Mouse (Mus musculus) common myeloid progenitor, adult 5-6 weeks (primary cell): ENCODE data around the gene Gm28053. TPM values are rescaled to one million over a fixed set of nuclear protein-coding genes. Genes with fewer than 3 reads are reported as not detected.

Experiments used
- ATAC-seq: replicated peaks from 2 replicates; pipeline ENCODE4 v1.8.0; 2016; ENCODE audit warnings: low read depth, mild to moderate bottlenecking, moderate TSS enrichment, inconsistent platforms; ENCODE audit not compliant: poor library complexity, severe bottlenecking
- total RNA-seq: library from RNA; stranded (forward); fragments of 200-1000, 187-1606 nt; gene quantifications from 2 replicates; pipeline ENCODE4 v1.2.3, GENCODE M21; 2017

Gm28053 gene
- total RNA-seq, 1 experiment from 2014 or later = 35.9 TPM

DNA sequence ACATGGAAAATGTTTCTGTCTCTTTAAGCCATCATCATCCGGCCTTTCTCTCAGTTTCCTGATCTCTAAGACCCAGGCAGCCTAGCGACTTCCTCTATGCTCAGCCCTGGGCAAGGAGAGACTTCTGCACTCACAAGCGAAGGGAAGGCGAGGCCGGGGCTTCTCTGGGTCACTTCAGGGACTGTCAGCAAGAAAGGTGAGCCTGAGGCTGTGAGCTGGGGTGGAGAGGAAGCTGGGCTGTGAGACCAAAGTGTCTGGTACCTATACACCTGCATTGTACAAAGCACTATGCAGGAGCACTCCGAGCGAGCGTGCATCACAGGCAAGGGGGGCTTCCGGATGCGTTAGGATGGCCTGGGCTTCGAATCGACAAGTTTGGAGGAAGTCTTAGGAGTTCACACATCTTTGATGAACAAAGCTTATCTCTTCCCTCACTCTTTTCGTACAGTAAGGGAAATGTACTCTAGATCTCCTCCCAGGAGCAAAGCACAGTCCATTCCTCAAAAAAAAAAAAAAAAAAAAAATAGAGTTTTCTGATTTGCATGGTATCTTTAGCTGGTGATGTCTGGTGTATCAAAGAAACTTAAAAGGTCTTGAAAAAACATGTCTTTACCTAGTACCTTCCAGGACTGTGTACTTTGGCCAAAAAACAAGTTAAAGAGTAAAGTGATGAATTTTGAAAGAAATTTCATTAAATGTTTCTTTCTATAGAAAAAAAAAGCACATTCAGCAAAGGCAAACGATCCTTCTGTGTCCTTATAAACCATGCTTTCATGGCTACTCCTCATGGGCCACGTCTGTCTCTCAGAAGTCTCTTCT, 20.8 kb downstream of the Gm28053 start, which contains the start of gene Gimap1:
TSS of gene Gimap1 (plus strand) at position 94 of the 819 bp plus-strand sequence.
- peak; percentile 81 for ATAC-seq

- no peak for ATAC-seq
Observed at GRCm38 (mm10) chr6:48739780-48740055, 21.3 kb downstream of the Gm28053 start.

GRCm38 (mm10) chr6:48740501-48741169, 22.2 kb downstream of the Gm28053 start:
- ATAC-seq = no peak

DNA sequence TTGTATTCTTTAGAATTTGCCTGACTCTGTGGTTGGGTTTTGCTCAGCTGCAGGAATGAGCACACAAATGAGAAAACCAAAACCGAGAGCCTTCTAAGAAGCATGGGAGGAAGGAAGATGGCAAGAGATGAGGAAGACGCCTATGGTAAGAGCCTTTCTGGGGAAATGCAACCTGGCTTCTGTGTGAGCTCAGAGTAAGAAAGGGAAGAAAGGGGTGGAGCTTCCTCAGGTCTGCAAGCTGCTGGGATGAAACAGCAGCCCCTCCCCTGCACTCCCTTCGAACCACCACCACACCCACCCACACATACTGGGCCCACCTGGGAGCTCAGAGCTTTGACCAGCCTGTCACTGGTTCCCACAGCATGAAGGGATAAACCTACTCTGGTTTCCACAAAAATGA, 22.9 kb downstream of the Gm28053 start:
- ATAC-seq = no peak

DNA sequence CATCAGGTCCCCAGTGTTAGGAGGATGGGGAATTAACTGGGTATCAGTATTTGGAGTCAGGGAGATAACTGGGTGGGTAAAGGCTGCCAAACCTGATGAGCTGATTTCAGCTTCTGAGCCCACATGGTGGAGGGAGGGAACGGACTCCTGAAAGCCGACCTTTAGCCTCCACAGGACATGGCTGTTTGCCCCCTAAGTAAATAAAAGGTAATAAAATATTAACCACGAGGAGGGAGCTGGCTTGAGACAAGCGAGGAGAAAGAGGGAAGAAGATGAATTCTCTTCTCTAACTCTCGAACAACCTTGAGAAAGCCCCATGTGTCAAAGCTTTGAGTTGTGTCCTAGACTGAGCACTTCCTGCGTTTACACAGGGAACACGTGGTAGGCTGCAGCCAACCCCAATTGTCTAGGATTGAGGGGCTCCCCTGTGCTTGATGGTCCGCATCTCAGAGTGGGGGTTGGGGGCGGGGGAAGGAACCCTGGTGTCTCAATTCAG, 23.4 kb downstream of the Gm28053 start:
- ATAC-seq = no peak

- no peak for ATAC-seq
Observed at GRCm38 (mm10) chr6:48742422-48743351, 24.3 kb downstream of the Gm28053 start.

DNA sequence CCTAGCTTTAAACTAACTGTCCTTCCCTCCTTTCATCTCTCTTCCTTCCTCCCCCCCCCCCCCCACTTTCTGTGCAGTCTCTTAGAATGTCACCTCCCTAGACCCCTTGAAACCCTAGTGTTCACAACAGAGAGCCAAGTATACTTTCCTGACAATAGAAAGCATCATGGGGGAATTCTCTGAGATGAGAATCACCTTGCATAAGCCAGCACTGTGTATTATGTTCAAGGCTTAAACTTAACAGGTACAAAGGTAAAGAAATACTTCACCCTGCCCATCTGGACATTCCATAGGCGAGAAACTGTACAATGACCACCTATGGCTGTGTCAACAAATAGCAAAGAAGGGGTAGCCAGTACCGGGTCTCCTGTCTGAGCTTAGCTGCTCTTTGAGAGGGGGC, 27.1 kb downstream of the Gm28053 start:
- ATAC-seq = no peak

GRCm38 (mm10) chr6:48745959-48746889, 27.8 kb downstream of the Gm28053 start, which contains the start of gene Gimap5:
Gene Gimap5 (plus strand): TSS chr6:48746197.
- ATAC-seq = peak; percentile 85

DNA sequence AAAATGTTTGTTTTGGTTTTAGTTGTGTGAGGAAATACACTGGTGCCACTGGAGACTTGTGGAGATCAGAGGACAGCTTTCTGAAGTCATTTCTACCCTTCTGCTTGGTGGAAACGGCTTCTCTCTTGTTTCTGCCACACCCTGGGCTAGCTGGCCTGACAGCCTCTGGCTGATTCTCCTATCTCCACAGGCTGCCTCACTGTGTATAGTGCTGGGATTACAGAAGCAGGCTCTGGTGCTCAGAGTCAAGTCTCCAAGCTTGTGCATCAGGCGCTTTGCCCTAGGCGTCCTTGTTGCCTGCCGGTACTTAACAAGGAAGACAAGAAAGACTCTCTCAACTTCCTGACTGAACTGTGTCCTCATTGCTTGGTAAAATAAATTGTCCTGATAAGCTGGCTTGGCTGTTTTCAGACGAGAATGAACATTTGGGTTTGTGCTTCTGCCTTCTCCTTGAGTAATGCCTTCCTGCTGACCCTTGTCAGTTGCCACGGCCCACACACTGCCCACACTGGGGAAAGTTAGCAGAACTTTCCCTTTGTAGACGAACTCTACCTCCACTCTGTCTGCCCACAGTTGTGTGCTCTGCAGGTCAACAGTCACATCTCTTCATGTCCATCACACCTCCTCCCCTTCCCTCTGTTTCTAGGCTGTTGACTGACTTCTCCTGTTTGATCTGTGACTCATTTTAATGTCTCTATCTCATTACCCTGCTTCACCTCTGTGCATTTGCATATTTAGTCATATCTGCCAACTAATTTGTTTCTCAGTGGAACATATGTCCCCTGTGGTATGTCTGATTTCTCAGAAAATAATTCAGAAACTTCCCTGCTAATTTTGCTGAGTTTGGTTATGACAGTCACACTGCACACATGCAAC, 28.9 kb downstream of the Gm28053 start:
- ATAC-seq = peak; percentile 24; the same call in 1 of the 2 replicates

GRCm38 (mm10) chr6:48763567-48764270, 45.3 kb downstream of the Gm28053 start:
- ATAC-seq = no peak

GRCm38 (mm10) chr6:48764496-48764895, 46.1 kb downstream of the Gm28053 start:
- no peak for ATAC-seq

DNA sequence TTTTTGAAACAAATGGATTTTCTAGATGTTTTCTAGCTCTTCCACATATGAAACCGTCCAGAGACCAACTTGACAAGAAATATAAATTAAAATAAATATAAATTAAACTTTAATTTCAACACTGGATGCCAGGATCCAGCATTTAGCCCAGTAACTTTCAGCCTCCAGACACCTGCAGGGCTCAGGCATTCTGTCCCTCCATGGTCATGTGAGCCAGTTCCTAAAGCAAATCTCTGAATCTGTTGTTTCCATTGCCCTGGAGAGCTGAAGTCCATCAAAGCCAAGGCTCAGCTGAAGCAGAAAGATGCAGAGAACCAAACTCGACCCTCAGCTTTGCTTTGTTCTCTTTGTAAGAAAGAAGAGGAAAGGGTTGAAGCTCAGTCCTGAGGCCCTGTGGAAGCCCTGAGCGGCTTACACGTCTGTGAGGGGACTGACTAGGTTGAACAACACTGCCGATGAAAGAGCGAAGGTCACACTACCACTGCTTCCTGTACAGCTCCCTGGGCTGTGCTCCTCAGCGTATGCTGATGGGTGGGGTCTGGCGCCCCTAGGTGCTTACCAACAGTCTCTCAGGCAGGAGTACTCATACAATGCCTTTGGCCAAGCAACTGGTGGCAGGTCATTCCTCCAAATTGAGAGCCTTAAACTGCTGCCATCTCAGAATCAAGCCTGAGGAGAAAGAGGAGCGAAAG, 49.9 kb downstream of the Gm28053 start:
- ATAC-seq = no peak

GRCm38 (mm10) chr6:48768933-48769332, 50.5 kb downstream of the Gm28053 start:
- ATAC-seq = no peak

- no peak for ATAC-seq
Observed at GRCm38 (mm10) chr6:48770696-48771095, 52.3 kb downstream of the Gm28053 start, which contains the start of gene Gimap3. Gene Gimap3 (minus strand): TSS chr6:48770851.

GRCm38 (mm10) chr6:48772030-48772429, 53.6 kb downstream of the Gm28053 start:
- peak; percentile 81 for ATAC-seq

DNA sequence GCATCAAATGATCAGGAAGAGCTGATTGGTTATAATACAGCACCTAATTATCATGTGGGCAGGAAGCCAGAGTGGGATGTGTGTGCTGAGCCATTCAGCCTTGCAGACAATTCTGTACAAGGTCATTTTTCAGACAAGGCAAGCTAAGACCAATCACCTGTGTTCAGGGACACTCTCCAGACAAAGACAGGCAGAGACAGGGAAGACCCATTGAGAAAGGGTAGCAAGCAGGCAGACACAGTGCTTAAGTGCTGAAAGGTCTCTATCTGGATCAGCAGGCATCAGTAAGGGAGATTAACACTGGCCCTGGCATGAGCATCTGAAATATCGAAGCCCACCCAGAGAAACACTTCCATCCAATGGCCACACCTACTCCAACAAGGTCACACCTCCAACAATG, 66.0 kb downstream of the Gm28053 start:
- ATAC-seq = no peak

DNA sequence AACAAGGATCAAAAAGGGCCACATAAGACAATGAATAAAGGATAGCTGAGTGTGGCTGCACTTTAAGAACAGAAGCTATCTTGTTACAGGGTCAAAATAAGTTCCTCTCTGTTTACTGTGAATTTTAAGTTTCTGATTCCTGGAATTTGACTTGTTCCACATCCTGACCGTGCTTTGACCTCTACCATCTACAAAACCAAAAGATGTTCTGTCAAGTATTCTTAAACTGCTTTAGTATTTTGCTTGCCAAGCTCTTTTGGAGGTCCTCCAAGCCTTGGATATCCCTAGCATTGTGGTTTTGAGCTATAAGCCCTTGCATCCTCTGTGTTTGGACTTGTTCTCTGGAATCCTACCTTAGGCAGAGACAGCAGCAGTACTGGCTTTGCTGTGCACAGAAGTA, 66.8 kb downstream of the Gm28053 start:
- ATAC-seq = no peak
